Mouse (Mus musculus) intestine, embryonic 16.5 days (tissue): ENCODE results near the gene Tmem269. TPM values are rescaled to one million over a fixed set of nuclear protein-coding genes. Genes with fewer than 3 reads are reported as not detected.

Experiments used
- ATAC-seq: fragments of 200-750 bp; cut with Nextera tagmentation; 2 replicates; pipeline ENCODE4 v1.8.0; 2017; ENCODE audit warnings: moderate TSS enrichment, moderate library complexity
- H3K27ac ChIP-seq: fragments of 300-500 bp; sonication (generic); 2 replicates; pipeline ENCODE4 v1.5.1; 2014; ENCODE audit warnings: mild to moderate bottlenecking, low read length
- H3K27me3 ChIP-seq: fragments of 300-500 bp; sonication (generic); replicated peaks from 2 replicates; pipeline ENCODE4 v1.6.1; 2014; ENCODE audit warnings: low read length, control low read depth, mixed read lengths; ENCODE audit not compliant: control insufficient read depth, insufficient read depth
- H3K36me3 ChIP-seq: fragments of 300-500 bp; sonication (generic); 2 replicates; pipeline ENCODE4 v1.6.1; 2014; ENCODE audit warnings: low read length, control low read depth; ENCODE audit not compliant: control insufficient read depth, insufficient read depth
- H3K4me1 ChIP-seq: fragments of 300-500 bp; sonication (generic); 2 replicates; pipeline ENCODE4 v1.6.1; 2014; ENCODE audit warnings: low read length, control low read depth, mixed read lengths; ENCODE audit not compliant: control insufficient read depth, insufficient read depth
- H3K4me2 ChIP-seq: fragments of 300-500 bp; sonication (generic); 2 replicates; pipeline ENCODE4 v1.6.1; 2014; ENCODE audit warnings: low read depth, low read length, control low read depth
- H3K4me3 ChIP-seq: fragments of 300-500 bp; sonication (generic); 2 replicates; pipeline ENCODE4 v1.5.1; 2014; ENCODE audit warnings: mild to moderate bottlenecking, low read length
- H3K9ac ChIP-seq: fragments of 300-500 bp; sonication (generic); 2 replicates; pipeline ENCODE4 v1.6.1; 2014; ENCODE audit warnings: low read depth, low read length
- H3K9me3 ChIP-seq: fragments of 300-500 bp; sonication (generic); 2 replicates; pipeline ENCODE4 v1.6.1; 2016; ENCODE audit warnings: low read length, control low read depth; ENCODE audit not compliant: control insufficient read depth
- WGBS: fragments of 180-500 bp; shearing (Covaris S2); extraction: QIAGEN DNeasy Blood & Tissue Kit; methylation state at CpG from one replicate; pipeline ENCODE4 v1.1.7; 2014; 5-methylcytosine and 5-hydroxymethylcytosine counted together
- polyA plus RNA-seq: library from polyadenylated mRNA; unstranded; fragments of >200 nt; fragmentation: Nextera tagmentation; extraction: Ambion mirVana; gene quantifications from 2 replicates; pipeline ENCODE4 v1.2.1, GENCODE M21; 2015

Tmem269 gene
- polyA plus RNA-seq, 1 experiment from 2014 or later = not detected

DNA sequence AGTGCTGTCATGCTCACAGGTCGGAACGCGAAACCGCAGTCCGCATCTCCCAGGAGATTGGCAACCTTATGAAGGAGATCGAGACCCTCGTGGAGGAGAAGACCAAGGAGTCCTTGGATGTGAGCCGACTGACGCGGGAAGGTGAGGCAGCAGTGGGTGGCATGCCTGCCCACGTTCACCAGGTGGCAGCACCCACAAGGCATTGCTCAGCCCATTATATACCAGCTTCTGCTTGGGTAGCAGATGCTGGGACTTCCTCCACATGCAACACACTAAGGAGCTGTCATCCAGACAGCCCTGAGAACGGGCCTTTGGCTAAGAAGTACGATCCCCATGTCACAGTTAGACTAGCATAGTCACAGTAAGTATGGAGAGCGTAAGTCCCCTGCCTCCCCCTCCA is 23.6 kb upstream of the Tmem269 start:
- WGBS = 91% methylated on average over 14 of the region's 14 CpGs
- 0 out of 2 replicates have a peak, but pooled peaks cover 2% of the 10 kb centered on the region for H3K4me1 ChIP-seq
- no peaks in the 10 kb centered on the region for H3K27me3 ChIP-seq
- H3K36me3 ChIP-seq = 0 out of 2 replicates have a peak, but pooled peaks cover 2% of the 10 kb centered on the region
- no peak for ATAC-seq
- H3K4me3 ChIP-seq = no peak overlapping the region
- no peak overlapping the region for H3K27ac ChIP-seq
- H3K9me3 ChIP-seq = no peaks in the 10 kb centered on the region
- H3K4me2 ChIP-seq = no peak overlapping the region
- H3K9ac ChIP-seq = no peak overlapping the region

DNA sequence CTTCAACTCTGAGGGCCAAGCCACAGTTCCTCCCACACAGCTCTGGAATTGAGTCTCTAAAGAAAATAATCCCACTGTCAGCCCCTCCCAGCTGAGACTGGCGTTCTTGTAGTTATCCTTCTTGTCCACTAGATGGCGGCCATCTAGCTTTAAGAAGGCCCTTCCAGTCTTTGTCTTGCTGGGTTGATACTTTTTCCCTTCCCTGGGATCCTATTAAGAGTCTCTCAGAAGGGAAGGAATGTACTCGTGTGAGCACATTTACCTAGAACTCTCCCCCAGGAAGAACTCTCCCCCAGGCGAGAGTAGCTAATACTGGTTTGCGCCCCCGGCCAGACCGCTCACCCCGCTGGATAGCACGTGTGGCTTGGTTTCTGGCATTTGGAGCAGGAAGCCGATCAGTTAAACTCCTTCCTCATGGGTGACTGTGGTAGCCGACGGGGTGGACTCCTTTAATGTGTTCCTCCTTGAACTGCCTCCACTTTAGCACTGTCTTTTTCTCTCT is 21.2 kb upstream of the Tmem269 start:
- ATAC-seq = peak; percentile 72
- 0 out of 2 replicates have a peak, but pooled peaks cover 2% of the 10 kb centered on the region for H3K36me3 ChIP-seq
- H3K4me1 ChIP-seq = peaks cover 4% of the 10 kb centered on the region
- WGBS = 42% methylated on average over 12 of the region's 12 CpGs
- no peak overlapping the region for H3K27ac ChIP-seq
- no peak overlapping the region for H3K4me2 ChIP-seq
- peak overlapping the region; percentile 38; the same call in 1 of the 2 replicates for H3K9ac ChIP-seq
- H3K9me3 ChIP-seq = no peaks in the 10 kb centered on the region
- H3K4me3 ChIP-seq = no peak overlapping the region
- H3K27me3 ChIP-seq = no peaks in the 10 kb centered on the region

DNA sequence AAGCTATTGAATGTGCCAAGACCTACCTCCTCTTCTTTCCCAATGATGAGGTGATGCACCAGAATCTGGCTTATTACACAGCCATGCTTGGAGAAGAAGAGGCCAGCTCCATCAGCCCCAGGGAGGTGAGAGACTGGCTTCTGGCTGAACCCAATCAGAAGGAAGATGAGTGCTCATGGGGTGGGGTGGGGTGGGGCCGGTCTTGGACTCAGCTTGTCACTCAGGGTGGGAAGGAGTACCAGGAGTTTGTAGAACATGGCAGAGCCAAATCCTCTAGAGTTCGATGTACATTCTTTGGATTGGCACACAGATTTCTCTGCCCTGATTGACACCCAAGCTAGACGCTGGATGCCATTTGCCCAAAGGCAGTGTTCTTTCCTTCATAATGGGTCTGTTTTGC is 20.6 kb upstream of the Tmem269 start:
- no peak overlapping the region for H3K4me3 ChIP-seq
- H3K4me1 ChIP-seq = peaks cover 7% of the 10 kb centered on the region
- no peaks in the 10 kb centered on the region for H3K27me3 ChIP-seq
- H3K27ac ChIP-seq = no peak overlapping the region
- ATAC-seq = no peak
- no peak overlapping the region for H3K4me2 ChIP-seq
- WGBS = 83% methylated on average over 3 of the region's 3 CpGs
- H3K36me3 ChIP-seq = 0 out of 2 replicates have a peak, but pooled peaks cover 2% of the 10 kb centered on the region
- H3K9me3 ChIP-seq = no peaks in the 10 kb centered on the region
- H3K9ac ChIP-seq = no peak overlapping the region

DNA sequence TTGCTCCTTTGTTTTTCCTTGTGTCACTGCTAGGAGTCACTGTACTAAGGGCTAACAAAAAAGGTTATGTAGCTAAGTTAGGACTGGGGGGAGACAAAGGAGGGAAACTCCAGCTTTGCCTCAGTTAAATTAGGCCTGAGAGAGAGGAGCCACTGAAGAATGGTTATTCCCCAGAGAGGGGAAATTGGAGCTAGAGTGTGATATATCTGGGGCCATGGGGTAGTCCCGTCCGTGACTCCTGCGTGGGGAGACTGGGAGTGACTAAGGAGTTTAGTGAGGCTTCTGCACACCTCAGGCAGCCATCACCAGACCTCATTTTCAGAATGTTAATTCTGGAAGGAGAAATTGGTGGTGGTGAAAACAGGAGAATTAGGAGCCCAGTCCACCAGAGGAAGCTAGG is 16.3 kb upstream of the Tmem269 start:
- ATAC-seq = no peak
- peak overlapping the region; percentile 82 for H3K9ac ChIP-seq
- peak overlapping the region; percentile 92 for H3K4me2 ChIP-seq
- H3K27me3 ChIP-seq = no peaks in the 10 kb centered on the region
- H3K27ac ChIP-seq = no peak overlapping the region
- no peaks in the 10 kb centered on the region for H3K36me3 ChIP-seq
- peak overlapping the region; percentile 92 for H3K4me3 ChIP-seq
- 78% methylated on average over 3 of the region's 3 CpGs for WGBS
- no peaks in the 10 kb centered on the region for H3K9me3 ChIP-seq
- H3K4me1 ChIP-seq = peaks cover 14% of the 10 kb centered on the region

DNA sequence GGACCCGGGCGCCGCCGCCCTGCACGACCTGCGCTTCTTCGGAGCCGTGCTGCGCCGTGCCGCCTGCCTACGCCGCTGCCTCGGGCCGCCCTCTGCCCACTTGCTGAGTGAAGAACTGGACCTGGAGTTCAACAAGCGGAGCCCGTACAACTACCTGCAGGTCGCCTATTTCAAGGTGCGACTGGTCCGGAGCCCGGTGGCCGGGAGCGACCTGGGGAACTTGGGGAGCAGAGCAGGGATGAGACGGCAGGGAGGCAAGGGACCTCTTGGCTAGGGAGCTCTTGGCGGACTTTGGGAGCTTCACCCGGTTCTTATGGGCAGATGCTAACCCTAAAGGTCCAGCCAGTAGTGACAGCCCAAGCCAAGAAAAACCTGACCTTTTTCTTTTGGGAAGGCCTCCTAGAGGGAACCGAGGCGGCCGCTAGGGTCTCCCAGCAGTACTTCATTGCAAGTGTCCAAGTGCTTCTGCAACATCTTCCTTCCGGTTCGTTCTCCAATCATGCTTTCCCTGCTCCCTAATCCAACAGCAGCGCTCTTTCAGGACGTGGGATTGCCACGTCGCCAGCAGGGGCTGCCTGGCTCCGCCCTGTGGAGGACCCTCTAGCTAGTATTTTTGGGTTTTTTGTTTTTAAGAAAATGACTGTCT is 15.4 kb upstream of the Tmem269 start:
- under 1% methylated on average over 36 of the region's 36 CpGs for WGBS
- peak; percentile 57 for ATAC-seq
- Histone ChIP-seq H3K27ac (peak overlapping the region; percentile 57), H3K9me3 (no peaks in the 10 kb centered on the region), H3K4me1 (peaks cover 13% of the 10 kb centered on the region), H3K9ac (peak overlapping the region; percentile 82), H3K4me3 (peak overlapping the region; percentile 92), H3K27me3 (no peaks in the 10 kb centered on the region), H3K4me2 (peak overlapping the region; percentile 92), H3K36me3 (no peaks in the 10 kb centered on the region)

DNA sequence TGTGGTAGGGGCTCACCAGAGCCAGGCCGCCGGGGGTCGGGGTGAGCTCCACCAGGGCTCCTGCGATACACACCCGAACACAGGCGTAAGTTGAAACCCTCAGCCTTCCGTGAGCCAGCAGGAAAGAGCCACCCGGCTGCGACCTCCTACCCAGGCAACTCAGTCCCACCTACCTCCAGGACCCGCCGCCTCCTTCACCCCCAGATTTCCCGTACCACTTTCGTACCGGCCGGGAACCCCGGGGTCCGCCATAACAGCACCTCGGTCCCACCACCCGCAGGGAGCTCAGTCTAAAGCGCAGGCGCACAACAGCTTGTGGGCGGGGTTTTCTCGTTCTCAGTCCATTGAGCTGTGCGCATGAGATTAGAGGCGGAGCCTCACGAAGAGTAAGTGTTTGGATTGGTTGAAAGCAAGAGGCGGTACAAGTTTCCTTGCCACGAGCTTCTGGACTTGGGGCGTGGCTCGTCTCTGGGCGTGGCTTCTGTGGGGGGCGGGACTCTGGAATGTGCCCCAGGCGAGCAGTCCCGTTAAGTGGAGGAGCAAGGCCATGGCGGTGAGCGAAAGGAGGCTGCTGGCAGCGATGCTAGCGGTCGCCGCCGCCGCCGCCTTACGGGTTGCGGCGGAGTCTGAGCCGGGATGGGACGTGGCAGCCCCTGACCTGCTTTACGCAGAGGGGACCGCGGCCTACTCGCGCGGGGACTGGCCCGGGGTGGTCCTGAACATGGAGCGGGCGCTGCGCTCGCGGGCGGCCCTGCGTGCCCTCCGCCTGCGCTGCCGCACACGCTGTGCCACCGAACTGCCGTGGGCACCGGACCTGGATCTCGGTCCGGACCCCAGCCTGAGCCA is 14.6 kb upstream of the Tmem269 start, which contains the start of the genes AU022252 and P3h1:
TSS of gene AU022252 (minus strand) at position 303 of the 846 bp plus-strand sequence.
TSS of gene P3h1 (plus strand) at position 506 of the 846 bp plus-strand sequence.
- Histone ChIP-seq H3K27me3 (no peaks in the 10 kb centered on the region), H3K4me3 (peak within 1 kb of the TSS; percentile 92), H3K36me3 (no peaks in the 10 kb centered on the region), H3K27ac (peak within 1 kb of the TSS; percentile 57), H3K9me3 (no peaks in the 10 kb centered on the region), H3K4me1 (peaks cover 13% of the 10 kb centered on the region), H3K4me2 (peak within 1 kb of the TSS; percentile 92), H3K9ac (peak within 1 kb of the TSS; percentile 84)
- peak; percentile 97 for ATAC-seq
- WGBS = under 1% methylated on average over 71 of the region's 71 CpGs

DNA sequence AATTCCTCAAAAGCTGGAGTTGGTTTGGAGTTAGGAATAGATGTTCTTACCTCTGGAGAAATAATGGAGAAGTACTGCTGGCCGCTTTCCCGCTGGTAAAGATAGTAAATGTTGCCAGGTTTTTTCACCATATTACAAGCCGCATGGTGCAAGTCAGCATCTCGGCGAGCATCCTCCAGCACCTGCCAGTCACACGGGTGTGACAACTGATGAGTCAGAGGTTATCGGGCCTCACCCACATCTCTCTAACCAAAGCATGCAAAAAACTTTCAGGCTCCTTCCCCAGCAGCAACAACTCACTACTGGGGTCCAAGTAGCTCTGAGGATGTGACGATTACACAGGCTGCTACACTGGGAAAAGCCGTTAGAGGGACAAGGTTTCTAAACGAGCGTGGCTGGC is 8.7 kb upstream of the Tmem269 start:
- Histone ChIP-seq H3K9me3 (no peaks in the 10 kb centered on the region), H3K4me3 (no peak overlapping the region), H3K9ac (no peak overlapping the region), H3K36me3 (peaks cover 17% of the 10 kb centered on the region), H3K4me1 (peaks cover 5% of the 10 kb centered on the region; the same call in 1 of the 2 replicates), H3K27me3 (no peaks in the 10 kb centered on the region), H3K4me2 (no peak overlapping the region), H3K27ac (no peak overlapping the region)
- 92% methylated on average over 11 of the region's 11 CpGs for WGBS
- ATAC-seq = no peak

DNA sequence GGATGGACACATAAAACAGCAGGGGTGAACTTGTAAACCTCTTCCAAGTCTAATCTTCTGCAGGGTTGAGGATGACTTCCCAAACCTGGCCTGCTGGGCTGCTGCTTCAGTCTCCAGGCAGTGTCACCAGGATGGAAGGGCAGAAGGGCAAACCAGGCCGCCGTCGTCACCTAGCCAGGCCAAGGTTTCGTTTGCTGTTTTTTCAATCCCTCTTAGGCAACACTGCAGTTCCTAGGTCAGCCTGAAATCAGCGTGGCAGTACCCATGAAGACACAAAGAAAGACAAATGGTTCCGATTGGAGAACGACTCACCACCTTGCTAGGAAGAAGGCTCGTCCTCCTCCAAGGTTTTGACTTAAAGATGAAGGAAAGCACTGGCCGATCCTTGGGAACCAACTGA is 7.7 kb upstream of the Tmem269 start:
- ATAC-seq = no peak
- Histone ChIP-seq H3K9me3 (no peaks in the 10 kb centered on the region), H3K9ac (no peak overlapping the region), H3K27me3 (no peaks in the 10 kb centered on the region), H3K4me3 (no peak overlapping the region), H3K27ac (no peak overlapping the region), H3K4me1 (no peaks in the 10 kb centered on the region), H3K36me3 (peaks cover 17% of the 10 kb centered on the region), H3K4me2 (no peak overlapping the region)
- WGBS = 95% methylated on average over 9 of the region's 9 CpGs

DNA sequence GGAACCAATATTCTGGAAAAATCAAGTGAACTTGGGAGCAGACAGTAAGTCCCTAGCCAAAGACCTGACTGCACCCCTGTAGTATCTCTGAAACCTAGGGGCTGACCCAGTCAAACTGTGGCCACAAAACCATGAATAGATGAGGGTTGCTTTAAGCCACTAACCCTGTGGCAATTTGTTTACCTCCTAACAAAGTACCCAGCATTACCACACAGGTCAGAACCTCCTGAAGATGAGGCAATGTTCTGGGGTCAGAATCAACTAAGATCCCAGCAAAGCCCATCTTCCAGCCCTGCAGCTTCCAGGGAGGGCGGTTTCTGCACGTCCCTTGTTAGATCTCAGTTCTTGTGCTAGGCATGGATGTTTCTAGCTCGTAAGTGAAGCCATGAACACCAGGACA is 6.5 kb upstream of the Tmem269 start:
- ATAC-seq = no peak
- peaks cover 17% of the 10 kb centered on the region for H3K36me3 ChIP-seq
- 93% methylated on average over 3 of the region's 3 CpGs for WGBS
- no peak overlapping the region for H3K27ac ChIP-seq
- H3K4me1 ChIP-seq = no peaks in the 10 kb centered on the region
- H3K9ac ChIP-seq = no peak overlapping the region
- H3K4me3 ChIP-seq = no peak overlapping the region
- no peaks in the 10 kb centered on the region for H3K27me3 ChIP-seq
- H3K9me3 ChIP-seq = no peaks in the 10 kb centered on the region
- H3K4me2 ChIP-seq = no peak overlapping the region
